Mouse (Mus musculus) hindbrain, embryonic 11.5 days (tissue): Measurements from ENCODE around the gene Pafah1b3. TPM values are rescaled to one million over a fixed set of nuclear protein-coding genes. Genes with fewer than 3 reads are reported as not detected.

Experiments
- ATAC-seq: fragments of 200-750 bp; cut with Nextera tagmentation; 2 replicates; pipeline ENCODE4 v1.8.0; 2017; ENCODE audit warnings: mild to moderate bottlenecking, moderate TSS enrichment, moderate library complexity; ENCODE audit not compliant: low FRiP score
- DNase-seq: peaks from one replicate; pipeline ENCODE4 v3.0.0-alpha.2; 2015; ENCODE audit warnings: low spot score
- H3K27ac ChIP-seq: fragments of 300-500 bp; sonication (generic); 2 replicates; pipeline ENCODE4 v1.5.1; 2014; ENCODE audit warnings: mild to moderate bottlenecking, low read depth, low read length
- H3K27me3 ChIP-seq: fragments of 300-500 bp; sonication (generic); 2 replicates; pipeline ENCODE4 v1.6.1; 2014; ENCODE audit warnings: mild to moderate bottlenecking, low read length, moderate library complexity, mixed read lengths; ENCODE audit not compliant: control insufficient read depth, insufficient read depth
- H3K36me3 ChIP-seq: fragments of 300-500 bp; sonication (generic); 2 replicates; pipeline ENCODE4 v1.6.1; 2014; ENCODE audit warnings: mild to moderate bottlenecking, low read length, moderate library complexity, mixed read lengths; ENCODE audit not compliant: control insufficient read depth, insufficient read depth
- H3K4me1 ChIP-seq: fragments of 300-500 bp; sonication (generic); replicated peaks from 2 replicates; pipeline ENCODE4 v1.6.1; 2014; ENCODE audit warnings: low read length, mixed read lengths; ENCODE audit not compliant: control insufficient read depth, insufficient read depth
- H3K4me2 ChIP-seq: fragments of 300-500 bp; sonication (generic); replicated peaks from 2 replicates; pipeline ENCODE4 v1.6.1; 2014; ENCODE audit warnings: mild to moderate bottlenecking, low read depth, low read length
- H3K4me3 ChIP-seq: fragments of 300-500 bp; sonication (generic); 2 replicates; pipeline ENCODE4 v1.5.1; 2014; ENCODE audit warnings: low read depth, low read length
- H3K9ac ChIP-seq: fragments of 300-500 bp; sonication (generic); 2 replicates; pipeline ENCODE4 v1.6.1; 2014; ENCODE audit warnings: low read depth, low read length
- H3K9me3 ChIP-seq: fragments of 300-500 bp; sonication (generic); 2 replicates; pipeline ENCODE4 v1.6.1; 2016; ENCODE audit warnings: low read length; ENCODE audit not compliant: control insufficient read depth
- WGBS: fragments of 180-500 bp; shearing (Covaris S2); extraction: QIAGEN DNeasy Blood & Tissue Kit; methylation state at CpG from one replicate; pipeline ENCODE4 v1.1.7; 2014; 5-methylcytosine and 5-hydroxymethylcytosine counted together
- polyA plus RNA-seq: library from polyadenylated mRNA; unstranded; fragments of >200 nt; fragmentation: Nextera tagmentation; extraction: Ambion mirVana; gene quantifications from 2 replicates; pipeline ENCODE4 v1.2.1, GENCODE M21; 2014

Pafah1b3 gene
- polyA plus RNA-seq, 1 experiment from 2014 or later, result 335 TPM

GRCm38 (mm10) chr7:25308702-25309318 lies 11.0 kb upstream of the Pafah1b3 start:
- H3K4me1 ChIP-seq, result no peaks in the 10 kb centered on the region
- no peak overlapping the region for H3K4me3 ChIP-seq
- 66% methylated on average over 16 of the region's 17 CpGs for WGBS
- no peaks in the 10 kb centered on the region for H3K36me3 ChIP-seq
- H3K27me3 ChIP-seq, result peaks cover 16% of the 10 kb centered on the region
- no peak overlapping the region for H3K9ac ChIP-seq
- H3K27ac ChIP-seq, result no peak overlapping the region
- no peaks in the 10 kb centered on the region for H3K9me3 ChIP-seq
- no peak for ATAC-seq
- no peak overlapping the region for H3K4me2 ChIP-seq
- no peak for DNase-seq

GRCm38 (mm10) chr7:25306614-25306996 lies 8.8 kb upstream of the Pafah1b3 start:
- Histone ChIP-seq H3K27me3 (peaks cover 3% of the 10 kb centered on the region; the same call in 1 of the 2 replicates), H3K4me3 (peak overlapping the region; percentile 53), H3K4me2 (peak overlapping the region; percentile 79), H3K9ac (no peak overlapping the region), H3K27ac (peak overlapping the region; percentile 51; the same call in 1 of the 2 replicates), H3K36me3 (no peaks in the 10 kb centered on the region), H3K4me1 (no peaks in the 10 kb centered on the region), H3K9me3 (no peaks in the 10 kb centered on the region)
- no peak for ATAC-seq
- WGBS, result 33% methylated on average over 2 of the region's 2 CpGs
- DNase-seq, result no peak

DNA sequence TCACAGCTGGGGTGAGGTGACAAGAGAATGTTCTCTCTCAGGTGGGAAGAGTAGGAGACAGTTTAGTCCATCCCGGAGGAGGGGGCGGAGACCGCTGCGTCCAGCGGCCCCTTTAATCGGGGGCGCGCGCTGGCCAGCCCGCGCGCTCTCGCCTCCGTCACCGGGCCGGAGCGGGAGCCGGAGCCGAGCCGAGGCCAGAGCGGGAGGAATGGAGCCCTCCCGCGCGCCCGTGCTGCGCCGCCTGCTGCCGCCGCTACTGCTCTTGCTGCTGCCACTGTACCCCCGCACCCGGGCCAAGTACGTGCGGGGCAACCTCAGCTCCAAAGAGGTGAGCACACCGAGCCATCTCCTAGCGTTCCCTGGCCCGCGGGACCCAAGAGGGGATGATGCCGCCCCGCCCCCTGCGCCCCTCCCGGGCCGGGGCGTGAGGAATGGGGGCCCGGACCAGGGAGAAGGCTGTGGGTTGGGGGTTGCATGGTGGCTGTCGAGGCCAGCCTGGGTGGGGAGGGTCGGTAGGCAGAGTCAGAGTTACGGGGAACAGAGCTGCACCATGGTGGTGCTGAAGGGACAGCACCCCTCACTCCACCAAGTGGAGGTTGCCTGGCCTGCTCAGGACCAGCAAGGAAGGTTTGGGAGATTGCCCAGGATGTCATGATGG lies 8.3 kb upstream of the Pafah1b3 start, which contains the start of gene Tmem145:
Gene Tmem145 (plus strand): TSS at position 151 of the 658 bp plus-strand sequence.
- Histone ChIP-seq H3K27ac (peak within 1 kb of the TSS; percentile 51; the same call in 1 of the 2 replicates), H3K27me3 (no peaks in the 10 kb centered on the region)
- WGBS, result 1% methylated on average over 47 of the region's 47 CpGs

GRCm38 (mm10) chr7:25305481-25305880 lies 7.7 kb upstream of the Pafah1b3 start:
- Histone ChIP-seq H3K36me3 (no peaks in the 10 kb centered on the region), H3K4me1 (no peaks in the 10 kb centered on the region), H3K27me3 (no peaks in the 10 kb centered on the region), H3K27ac (no peak overlapping the region), H3K4me2 (peak overlapping the region; percentile 79), H3K9me3 (no peaks in the 10 kb centered on the region), H3K4me3 (peak overlapping the region; percentile 53), H3K9ac (peak overlapping the region; percentile 65)
- DNase-seq, result no peak
- peak; percentile 31; the same call in 1 of the 2 replicates for ATAC-seq
- 0% methylated on average over 2 of the region's 2 CpGs for WGBS

More for the DNA sequence above, 8.3 kb upstream of the Pafah1b3 start, which contains the start of gene Tmem145:
- peak; percentile 83 for DNase-seq
- Histone ChIP-seq H3K4me1 (no peaks in the 10 kb centered on the region), H3K9ac (peak within 1 kb of the TSS; percentile 65), H3K36me3 (no peaks in the 10 kb centered on the region), H3K9me3 (no peaks in the 10 kb centered on the region), H3K4me2 (peak within 1 kb of the TSS; percentile 79), H3K4me3 (peak within 1 kb of the TSS; percentile 53)
- ATAC-seq, result peak; percentile 75

DNA sequence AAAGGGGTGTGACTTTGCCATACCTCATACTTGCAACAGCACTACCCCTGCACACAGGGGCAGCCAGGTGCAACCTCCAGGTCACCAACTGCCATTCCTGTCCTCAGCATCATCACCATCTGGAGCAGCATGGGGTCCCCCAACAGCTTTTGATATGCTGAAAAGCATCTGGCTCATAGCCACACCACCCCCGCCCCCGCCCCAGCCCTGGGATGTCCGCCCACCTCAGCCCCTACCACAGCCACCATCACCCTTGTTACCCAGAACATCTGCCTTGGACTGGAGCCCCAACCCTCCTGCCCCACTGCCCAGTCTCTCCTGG lies 5.9 kb upstream of the Pafah1b3 start:
- Histone ChIP-seq H3K4me1 (no peaks in the 10 kb centered on the region), H3K27ac (no peak overlapping the region), H3K9me3 (no peaks in the 10 kb centered on the region), H3K36me3 (no peaks in the 10 kb centered on the region), H3K4me2 (no peak overlapping the region), H3K9ac (no peak overlapping the region), H3K4me3 (no peak overlapping the region), H3K27me3 (no peaks in the 10 kb centered on the region)
- no peak for ATAC-seq
- WGBS, result 64% methylated on average over 3 of the region's 3 CpGs
- DNase-seq, result no peak

- Histone ChIP-seq H3K4me2 (no peak overlapping the region), H3K9me3 (no peaks in the 10 kb centered on the region), H3K27ac (no peak overlapping the region), H3K27me3 (no peaks in the 10 kb centered on the region), H3K4me3 (no peak overlapping the region), H3K36me3 (no peaks in the 10 kb centered on the region), H3K9ac (no peak overlapping the region), H3K4me1 (no peaks in the 10 kb centered on the region)
- ATAC-seq, result no peak
- WGBS, result 66% methylated on average over 9 of the region's 9 CpGs
- no peak for DNase-seq
These were observed 5.4 kb upstream of the Pafah1b3 start for GRCm38 (mm10) chr7:25303003-25303684.

GRCm38 (mm10) chr7:25301063-25301462 lies 3.3 kb upstream of the Pafah1b3 start, which contains the start of gene Prr19:
Gene Prr19 (plus strand): TSS chr7:25301411.
- Histone ChIP-seq H3K27me3 (no peaks in the 10 kb centered on the region), H3K9ac (no peak within 1 kb of the TSS), H3K36me3 (peaks cover under 1% of the 10 kb centered on the region; the same call in 1 of the 2 replicates), H3K4me3 (no peak within 1 kb of the TSS), H3K4me2 (no peak within 1 kb of the TSS), H3K27ac (no peak within 1 kb of the TSS), H3K4me1 (no peaks in the 10 kb centered on the region), H3K9me3 (no peaks in the 10 kb centered on the region)
- DNase-seq (peak; percentile 68), ATAC-seq (no peak)
- WGBS, result 49% methylated on average over 19 of the region's 19 CpGs

DNA sequence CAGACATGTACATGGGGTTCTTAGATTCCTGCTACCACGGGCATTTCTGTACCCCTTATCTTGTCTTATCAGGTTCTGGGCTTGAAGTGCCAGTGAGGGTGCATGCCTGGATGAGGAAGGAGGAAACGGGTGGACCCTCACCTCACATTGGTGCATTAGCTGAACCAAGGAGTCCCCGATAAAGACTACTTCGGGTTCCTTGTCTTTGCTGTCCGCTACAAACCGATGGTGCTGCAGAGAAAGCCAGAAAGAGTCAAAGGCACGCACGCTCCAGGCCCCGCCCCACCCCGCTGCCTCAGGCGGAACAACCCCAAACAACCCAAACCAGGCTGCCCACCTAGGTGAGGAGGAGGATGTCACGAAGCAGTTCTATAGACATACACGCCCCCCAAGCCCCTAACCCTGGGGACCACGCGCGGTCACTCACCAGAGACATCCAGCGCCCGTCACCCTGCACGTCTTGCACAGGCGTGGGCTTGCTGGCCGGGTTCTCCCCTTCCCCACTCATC lies 787 bp downstream of the Pafah1b3 start:
- Histone ChIP-seq H3K9ac (peak overlapping the region; percentile 85), H3K36me3 (peaks cover 11% of the 10 kb centered on the region), H3K9me3 (no peaks in the 10 kb centered on the region), H3K4me3 (peak overlapping the region; percentile 78), H3K4me2 (peak overlapping the region; percentile 75), H3K27me3 (no peaks in the 10 kb centered on the region), H3K4me1 (no peaks in the 10 kb centered on the region), H3K27ac (peak overlapping the region; percentile 87)
- ATAC-seq, result no peak
- DNase-seq, result peak; percentile 64
- under 1% methylated on average over 21 of the region's 21 CpGs for WGBS
